Mouse (Mus musculus): Measurements from ENCODE around the gene Zswim1. TPM values are rescaled to one million over a fixed set of nuclear protein-coding genes. Genes with fewer than 3 reads are reported as not detected.

Gene Zswim1
- polyA plus RNA-seq (2012; ENCODE audit: insufficient read depth, insufficient read length, missing spikeins) = 4.1 and 5.3 TPM in 2 replicates

DNA sequence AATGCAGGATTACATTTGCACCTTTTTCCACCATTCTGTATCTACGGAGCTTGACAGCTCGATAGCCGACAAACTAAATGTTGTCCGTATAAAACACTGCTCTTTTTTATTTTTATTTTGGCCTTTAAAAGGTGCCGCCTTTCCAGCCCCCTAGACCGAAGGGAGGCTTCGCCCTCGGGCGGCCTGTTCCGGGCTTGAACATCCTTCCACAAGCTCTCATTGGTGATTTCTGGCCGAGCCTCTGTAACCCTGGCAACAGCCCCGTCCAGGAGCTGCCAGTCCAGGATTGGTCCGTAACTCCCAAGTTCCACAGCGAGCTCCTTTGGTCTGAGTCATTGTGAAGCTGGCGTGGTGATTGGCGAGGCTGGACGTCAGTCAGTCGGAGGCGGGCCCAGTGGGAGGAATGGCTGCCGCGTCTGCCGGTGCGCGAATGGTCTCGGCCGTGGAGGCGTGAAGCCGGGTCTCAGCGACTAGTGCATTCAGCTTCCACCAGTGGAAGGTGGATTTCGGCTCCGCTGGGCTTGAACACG, at the start of gene Zswim1:
Gene Zswim1, plus strand, starts transcription at position 51 of the 530 bp plus-strand sequence.
- Histone ChIP-seq H3K4me1 (ENCODE audit: control insufficient read depth, insufficient read depth, insufficient read length, low read length) (no peaks in the 10 kb centered on the region), H3K27ac (replicated peaks; ENCODE audit: low read depth, low read length) (peak within 1 kb of the TSS; percentile 62), H3K4me3 (ENCODE audit: insufficient read depth, low read depth, low read length) (peak within 1 kb of the TSS; percentile 79)

DNA sequence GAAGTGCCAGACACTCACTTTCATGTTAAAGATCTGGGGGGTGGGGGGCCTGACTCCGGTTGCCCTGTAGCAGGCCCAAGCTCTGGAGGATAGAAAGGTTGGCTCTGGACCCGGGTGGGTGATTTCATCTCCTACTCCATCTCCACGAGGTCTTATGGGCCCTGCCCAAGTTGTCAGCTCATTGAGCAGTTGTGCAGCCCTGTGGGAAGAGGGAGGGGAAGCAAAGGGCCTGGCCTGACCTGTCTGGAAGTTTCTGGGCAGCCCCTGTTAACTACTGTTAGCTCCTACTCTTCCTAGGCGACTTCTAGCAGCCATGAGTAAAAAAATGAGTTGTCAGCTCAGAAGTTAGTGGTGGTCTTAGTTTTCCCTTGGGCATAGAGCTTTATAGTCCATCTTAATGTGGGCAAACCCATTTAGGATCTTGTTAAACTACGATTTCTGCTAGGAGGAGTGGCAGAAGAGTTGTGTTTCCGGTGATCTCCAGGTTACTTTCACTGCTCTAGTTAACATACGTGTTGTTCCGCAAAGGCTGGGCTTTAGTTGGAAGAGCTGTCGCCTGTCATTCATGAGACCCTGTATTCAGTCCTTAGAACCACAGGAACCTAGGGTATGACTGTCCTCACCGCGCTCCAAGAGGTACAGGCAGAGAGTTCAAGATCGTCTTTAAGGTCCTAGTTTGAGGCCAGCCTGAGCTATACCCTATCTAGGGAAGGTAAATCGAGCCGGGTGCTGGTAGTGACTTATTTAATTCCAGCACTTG, 49.1 kb upstream of the Zswim1 start:
- H3K4me3 ChIP-seq (ENCODE audit: insufficient read depth, low read depth, low read length) = no peak overlapping the region
- H3K27ac ChIP-seq (replicated peaks; ENCODE audit: low read depth, low read length) = no peak overlapping the region
- no peaks in the 10 kb centered on the region for H3K4me1 ChIP-seq (ENCODE audit: control insufficient read depth, insufficient read depth, insufficient read length, low read length)

DNA sequence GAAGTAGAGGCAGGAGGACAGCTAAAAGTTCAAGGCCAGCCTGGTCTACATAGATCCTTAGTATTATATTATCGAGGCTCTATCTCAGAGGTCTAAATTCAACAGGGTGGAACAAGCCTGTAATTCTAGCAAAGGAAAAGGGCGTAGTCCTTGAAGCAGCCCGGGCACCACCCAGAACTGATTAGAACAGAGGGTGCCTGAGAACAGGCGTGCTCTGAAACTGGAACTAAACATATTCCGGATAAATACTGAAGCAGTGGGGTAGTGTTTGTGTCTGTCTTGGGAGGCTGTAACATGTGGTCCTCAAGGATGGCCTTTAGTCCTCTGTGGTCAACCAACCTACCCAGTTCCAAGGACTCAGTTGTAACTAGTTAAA, 48.5 kb upstream of the Zswim1 start:
- Histone ChIP-seq H3K27ac (replicated peaks; ENCODE audit: low read depth, low read length) (no peak overlapping the region), H3K4me1 (ENCODE audit: control insufficient read depth, insufficient read depth, insufficient read length, low read length) (0 out of 2 replicates have a peak, but pooled peaks cover under 1% of the 10 kb centered on the region), H3K4me3 (ENCODE audit: insufficient read depth, low read depth, low read length) (no peak overlapping the region)

DNA sequence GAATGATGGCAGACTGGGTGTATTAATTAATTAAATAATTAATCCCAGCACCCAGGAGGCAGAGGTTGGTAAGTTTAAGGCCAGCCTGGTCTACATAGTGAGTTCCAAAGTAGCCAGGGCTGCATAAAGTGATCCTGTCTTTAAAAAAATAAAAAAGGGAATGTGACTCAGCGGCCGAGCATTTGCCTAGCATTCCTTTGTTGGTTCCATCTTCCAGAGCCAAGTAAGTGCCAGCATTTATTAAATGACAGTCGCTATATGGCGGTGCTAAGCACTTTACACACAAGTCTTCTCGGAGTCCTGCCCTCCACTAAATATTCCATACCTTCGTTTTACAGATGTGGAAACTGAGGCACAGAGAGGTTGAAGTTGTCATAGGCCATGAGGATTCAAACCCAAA, 46.4 kb upstream of the Zswim1 start:
- Histone ChIP-seq H3K27ac (replicated peaks; ENCODE audit: low read depth, low read length) (no peak overlapping the region), H3K4me1 (ENCODE audit: control insufficient read depth, insufficient read depth, insufficient read length, low read length) (peaks cover 5% of the 10 kb centered on the region), H3K4me3 (ENCODE audit: insufficient read depth, low read depth, low read length) (no peak overlapping the region)

DNA sequence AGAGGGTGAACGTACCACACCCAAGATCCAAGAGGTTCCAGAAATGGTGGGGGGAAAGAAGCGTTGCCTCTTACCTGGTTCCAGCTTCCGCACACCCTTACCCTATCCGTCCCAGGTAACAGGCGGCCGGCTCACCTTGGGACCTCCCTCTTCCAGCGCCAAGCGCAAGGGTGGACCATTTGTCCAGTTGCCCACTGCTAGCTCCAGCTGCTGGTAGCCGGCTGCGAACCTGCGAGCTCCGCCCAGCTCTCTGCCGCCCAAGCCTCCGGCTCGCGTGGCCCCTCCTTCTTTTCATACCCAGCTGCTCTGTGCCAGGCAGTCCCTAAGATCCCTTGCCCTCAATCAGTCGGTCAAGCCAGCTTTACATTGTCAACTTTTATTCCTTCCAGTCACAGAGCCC, 45.7 kb upstream of the Zswim1 start:
- Histone ChIP-seq H3K27ac (replicated peaks; ENCODE audit: low read depth, low read length) (no peak overlapping the region), H3K4me3 (ENCODE audit: insufficient read depth, low read depth, low read length) (no peak overlapping the region), H3K4me1 (ENCODE audit: control insufficient read depth, insufficient read depth, insufficient read length, low read length) (peaks cover 5% of the 10 kb centered on the region)

DNA sequence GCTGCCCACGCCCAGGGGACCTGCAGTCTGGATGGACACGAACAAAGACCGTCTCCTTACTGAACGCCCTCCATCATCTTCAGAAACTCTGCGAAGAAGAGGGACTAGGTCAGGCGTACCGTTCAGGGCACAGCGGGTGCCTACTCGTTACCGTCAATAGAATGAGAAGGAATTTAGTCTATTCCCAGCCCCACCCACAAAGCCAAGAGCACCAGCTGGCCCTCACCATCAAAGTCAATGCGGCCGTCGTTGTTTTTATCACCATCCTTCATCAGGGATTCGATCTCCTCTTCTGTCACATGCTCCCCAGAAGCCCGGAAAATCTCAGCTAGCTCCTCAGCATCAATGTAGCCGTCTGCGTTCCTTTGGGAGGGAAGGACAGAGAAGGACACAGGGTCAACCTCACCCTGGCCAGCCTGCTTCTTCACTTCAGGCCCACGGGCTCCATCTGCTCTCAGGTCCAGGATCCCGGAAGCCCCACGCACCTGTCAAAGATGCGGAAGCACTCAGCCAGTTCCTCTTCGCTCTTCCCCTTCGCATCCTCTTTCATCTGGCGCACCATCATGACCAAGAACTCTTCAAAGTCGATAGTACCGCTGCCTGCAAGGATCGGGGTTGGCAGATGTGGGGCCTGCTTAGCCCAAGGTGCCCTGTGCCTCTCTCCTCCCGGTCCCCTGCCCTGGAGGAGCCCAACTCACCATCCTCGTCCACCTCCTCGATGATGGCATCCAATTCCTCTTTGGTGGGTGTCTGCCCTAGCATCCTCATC, 45.1 kb upstream of the Zswim1 start:
- Histone ChIP-seq H3K27ac (replicated peaks; ENCODE audit: low read depth, low read length) (no peak overlapping the region), H3K4me3 (ENCODE audit: insufficient read depth, low read depth, low read length) (no peak overlapping the region), H3K4me1 (ENCODE audit: control insufficient read depth, insufficient read depth, insufficient read length, low read length) (peaks cover 5% of the 10 kb centered on the region)

DNA sequence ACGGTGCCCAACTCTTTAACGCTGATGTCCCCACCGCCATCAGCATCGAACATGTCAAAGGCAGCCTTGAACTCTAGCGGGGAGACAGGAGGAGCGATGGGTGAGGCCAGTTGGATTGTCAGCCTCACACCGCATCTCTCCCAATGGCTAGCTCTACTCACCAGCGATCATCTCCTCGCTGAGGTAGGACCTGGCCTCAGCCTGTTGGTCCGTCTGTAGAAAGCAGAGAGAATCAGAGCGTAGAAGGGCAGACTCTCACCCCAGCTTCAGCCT, 44.5 kb upstream of the Zswim1 start:
- Histone ChIP-seq H3K4me1 (ENCODE audit: control insufficient read depth, insufficient read depth, insufficient read length, low read length) (peaks cover 5% of the 10 kb centered on the region), H3K27ac (replicated peaks; ENCODE audit: low read depth, low read length) (no peak overlapping the region), H3K4me3 (ENCODE audit: insufficient read depth, low read depth, low read length) (no peak overlapping the region)

DNA sequence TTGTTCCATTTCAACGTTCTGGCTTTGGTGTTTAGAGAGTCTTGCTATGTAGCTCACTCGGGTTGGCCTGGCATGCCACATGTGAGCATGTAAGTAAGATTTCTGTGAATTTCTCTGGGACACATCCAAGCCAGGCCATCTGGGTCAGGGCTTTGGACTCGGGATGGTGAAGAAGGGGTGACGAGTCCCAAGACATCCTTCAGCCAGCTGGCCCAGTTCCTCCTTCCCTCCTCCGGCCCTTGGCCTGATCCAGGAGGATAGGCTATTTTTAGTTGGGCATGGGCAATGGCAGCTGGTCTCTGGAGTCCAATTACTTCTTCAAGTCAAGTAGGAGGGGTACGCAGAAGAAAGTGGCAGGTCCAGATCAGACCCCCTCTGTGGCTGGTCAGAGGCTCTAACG, 43.7 kb upstream of the Zswim1 start:
- Histone ChIP-seq H3K27ac (replicated peaks; ENCODE audit: low read depth, low read length) (peak overlapping the region; percentile 18; the same call in 1 of the 2 replicates), H3K4me1 (ENCODE audit: control insufficient read depth, insufficient read depth, insufficient read length, low read length) (peaks cover 5% of the 10 kb centered on the region), H3K4me3 (ENCODE audit: insufficient read depth, low read depth, low read length) (no peak overlapping the region)

DNA sequence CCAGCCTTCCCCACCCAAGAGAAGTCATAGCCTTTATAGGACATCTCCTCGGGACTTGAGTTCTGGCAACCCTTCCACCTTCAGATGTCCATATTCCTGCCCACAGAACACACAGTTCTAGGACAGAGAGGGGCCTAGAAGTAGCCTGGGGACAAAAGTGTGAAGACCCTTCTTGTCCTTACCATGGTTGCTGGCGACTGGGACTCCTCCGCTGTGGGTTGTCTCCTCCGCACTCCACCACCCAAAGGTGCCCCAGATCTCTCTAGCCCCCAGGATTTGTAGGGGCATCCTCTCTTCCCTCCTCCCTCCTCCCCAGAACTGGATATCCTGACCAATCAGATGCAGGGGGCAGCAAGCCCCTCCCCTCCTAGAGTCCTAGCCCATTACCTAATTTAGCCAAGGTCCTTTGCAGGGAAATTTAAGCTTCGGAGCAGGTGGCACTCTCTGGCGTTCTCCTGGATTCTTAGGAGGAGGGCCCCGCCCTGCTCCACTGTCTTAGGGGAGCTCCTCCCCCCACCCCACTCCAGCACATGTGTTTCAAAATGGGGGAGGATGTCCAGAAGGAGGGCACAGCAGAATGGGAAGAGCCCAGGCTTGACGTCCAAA, 42.9 kb upstream of the Zswim1 start, which contains the start of gene Tnnc2:
Gene Tnnc2, minus strand, starts transcription at position 487 of the 606 bp plus-strand sequence.
- Histone ChIP-seq H3K4me3 (ENCODE audit: insufficient read depth, low read depth, low read length) (no peak within 1 kb of the TSS), H3K27ac (replicated peaks; ENCODE audit: low read depth, low read length) (no peak within 1 kb of the TSS), H3K4me1 (ENCODE audit: control insufficient read depth, insufficient read depth, insufficient read length, low read length) (peaks cover 5% of the 10 kb centered on the region)

DNA sequence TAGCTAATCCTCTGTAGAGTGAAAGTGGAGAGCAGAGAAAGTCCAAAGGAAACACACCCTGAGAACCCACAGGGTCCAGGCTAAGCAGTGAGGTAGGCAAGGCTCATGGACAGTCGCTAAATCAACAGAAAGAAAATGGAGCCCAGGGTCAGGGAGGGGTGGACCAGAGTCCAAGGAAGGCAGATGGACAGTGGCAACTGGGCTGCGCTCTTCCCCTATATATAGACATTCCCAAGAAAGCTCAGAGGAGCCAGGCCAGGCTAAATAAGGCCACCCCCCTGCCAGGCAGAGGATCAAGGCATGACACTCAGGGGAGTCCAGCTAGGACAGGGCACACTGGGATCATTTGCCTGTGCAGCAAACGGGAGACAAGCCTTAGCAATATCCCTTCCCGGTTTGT, 40.6 kb upstream of the Zswim1 start:
- H3K4me3 ChIP-seq (ENCODE audit: insufficient read depth, low read depth, low read length) = no peak overlapping the region
- H3K4me1 ChIP-seq (ENCODE audit: control insufficient read depth, insufficient read depth, insufficient read length, low read length) = peaks cover 11% of the 10 kb centered on the region
- no peak overlapping the region for H3K27ac ChIP-seq (replicated peaks; ENCODE audit: low read depth, low read length)

DNA sequence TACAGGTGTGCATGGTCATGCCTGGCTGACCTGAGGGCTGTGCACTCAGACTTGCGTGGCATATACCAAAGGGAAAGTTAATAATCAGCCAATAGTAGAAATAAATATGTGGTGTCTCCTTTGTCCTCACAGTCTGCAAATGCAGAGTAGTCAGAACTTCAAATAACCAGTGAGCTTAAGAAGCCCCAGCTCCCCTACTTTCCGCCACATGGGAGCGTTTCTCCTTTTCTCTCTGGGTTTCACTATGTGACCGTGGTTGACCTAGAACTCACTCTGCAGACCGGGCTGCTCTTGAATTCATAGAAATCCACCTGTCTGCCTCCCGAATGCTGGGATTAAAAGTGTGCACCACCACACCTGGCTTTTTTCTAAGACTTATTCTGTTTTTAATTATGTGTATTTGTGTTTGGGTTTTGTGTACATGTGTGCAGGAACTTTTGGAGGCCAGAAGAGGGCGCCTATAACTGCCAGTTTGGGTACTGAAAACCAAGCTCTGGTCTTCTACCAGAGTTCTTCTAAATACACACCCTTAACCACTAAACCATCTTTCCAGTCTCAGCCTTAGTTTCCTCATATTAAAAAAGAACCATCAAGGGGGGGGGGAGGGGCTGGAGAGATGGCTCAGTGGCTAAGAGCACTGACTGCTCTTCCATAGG, 38.4 kb upstream of the Zswim1 start:
- H3K4me1 ChIP-seq (ENCODE audit: control insufficient read depth, insufficient read depth, insufficient read length, low read length) = peaks cover 17% of the 10 kb centered on the region
- no peak overlapping the region for H3K27ac ChIP-seq (replicated peaks; ENCODE audit: low read depth, low read length)
- no peak overlapping the region for H3K4me3 ChIP-seq (ENCODE audit: insufficient read depth, low read depth, low read length)

DNA sequence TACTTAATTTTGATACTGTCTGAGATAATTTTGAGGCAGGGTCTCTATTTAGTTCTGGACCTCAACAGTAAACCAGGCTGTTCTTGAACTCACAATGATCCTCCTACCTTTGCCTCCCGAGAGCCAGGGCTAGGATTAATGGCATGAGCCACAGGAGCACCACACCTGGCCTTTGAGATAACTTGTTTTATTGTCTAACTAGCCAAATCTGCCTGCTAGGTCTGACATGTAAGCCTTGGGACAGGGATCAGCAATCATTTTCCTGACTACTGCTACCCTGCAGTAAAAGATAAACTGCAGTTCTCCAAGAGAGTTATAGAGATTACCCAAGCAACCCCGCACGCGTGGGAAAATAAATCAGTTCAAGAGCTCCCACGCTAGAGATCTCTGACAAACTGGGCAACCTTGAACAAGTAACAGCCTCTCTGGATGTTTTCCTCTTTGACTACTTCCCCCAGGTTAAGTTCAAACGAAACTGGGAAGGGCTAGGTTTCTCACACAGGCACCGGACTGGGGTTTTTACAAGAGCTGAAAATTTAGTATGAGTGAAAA, 37.5 kb upstream of the Zswim1 start:
- peak overlapping the region; percentile 69 for H3K27ac ChIP-seq (replicated peaks; ENCODE audit: low read depth, low read length)
- peaks cover 13% of the 10 kb centered on the region for H3K4me1 ChIP-seq (ENCODE audit: control insufficient read depth, insufficient read depth, insufficient read length, low read length)
- peak overlapping the region; percentile 72 for H3K4me3 ChIP-seq (ENCODE audit: insufficient read depth, low read depth, low read length)

DNA sequence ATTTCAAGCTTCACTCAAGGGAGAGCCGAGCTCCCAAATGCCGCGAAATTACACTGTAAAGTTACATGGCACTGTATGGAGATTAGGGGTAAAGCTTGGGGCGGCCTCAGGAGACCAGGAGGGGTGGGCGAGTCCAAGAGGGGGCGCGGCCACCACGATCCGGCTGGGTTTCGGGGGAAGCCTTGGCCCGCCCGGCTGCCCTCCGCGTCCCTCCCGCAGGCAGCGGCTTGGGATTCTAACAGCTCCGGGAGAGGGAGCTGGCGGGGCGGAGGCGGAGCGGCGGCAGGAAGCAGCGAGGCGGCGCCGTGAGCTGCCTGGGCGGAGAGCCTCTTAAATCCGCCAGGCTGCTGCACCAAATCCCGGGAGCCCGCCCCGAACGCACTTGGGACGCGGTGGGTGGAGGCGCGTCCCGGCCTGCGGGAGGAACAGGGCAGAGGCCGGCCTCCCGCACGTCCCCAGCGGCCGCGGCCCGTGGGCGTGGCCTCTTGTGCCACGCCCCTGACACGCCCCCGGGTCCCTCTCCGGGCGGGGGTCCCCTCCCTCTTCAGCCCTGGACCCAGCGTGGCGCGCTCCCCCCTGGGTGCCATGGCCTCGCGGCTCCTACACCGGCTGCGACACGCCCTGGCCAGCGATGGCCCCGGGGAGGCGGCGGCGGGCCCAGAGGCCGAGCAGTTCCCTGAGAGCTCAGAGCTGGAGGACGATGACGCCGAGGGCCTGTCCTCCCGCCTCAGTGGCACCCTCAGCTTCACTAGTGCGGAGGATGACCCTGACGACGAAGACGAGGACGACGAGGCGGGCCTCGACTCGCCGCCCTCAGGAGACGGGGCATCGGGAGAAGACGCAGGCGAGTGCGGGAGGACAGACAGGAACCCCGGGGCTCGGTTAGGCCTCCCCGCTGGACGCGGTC, 36.8 kb upstream of the Zswim1 start, which contains the start of gene Snx21:
Gene Snx21, plus strand, starts transcription at position 343 of the 907 bp plus-strand sequence.
- peak within 1 kb of the TSS; percentile 72 for H3K4me3 ChIP-seq (ENCODE audit: insufficient read depth, low read depth, low read length)
- H3K27ac ChIP-seq (replicated peaks; ENCODE audit: low read depth, low read length) = peak within 1 kb of the TSS; percentile 69
- H3K4me1 ChIP-seq (ENCODE audit: control insufficient read depth, insufficient read depth, insufficient read length, low read length) = peaks cover 13% of the 10 kb centered on the region

DNA sequence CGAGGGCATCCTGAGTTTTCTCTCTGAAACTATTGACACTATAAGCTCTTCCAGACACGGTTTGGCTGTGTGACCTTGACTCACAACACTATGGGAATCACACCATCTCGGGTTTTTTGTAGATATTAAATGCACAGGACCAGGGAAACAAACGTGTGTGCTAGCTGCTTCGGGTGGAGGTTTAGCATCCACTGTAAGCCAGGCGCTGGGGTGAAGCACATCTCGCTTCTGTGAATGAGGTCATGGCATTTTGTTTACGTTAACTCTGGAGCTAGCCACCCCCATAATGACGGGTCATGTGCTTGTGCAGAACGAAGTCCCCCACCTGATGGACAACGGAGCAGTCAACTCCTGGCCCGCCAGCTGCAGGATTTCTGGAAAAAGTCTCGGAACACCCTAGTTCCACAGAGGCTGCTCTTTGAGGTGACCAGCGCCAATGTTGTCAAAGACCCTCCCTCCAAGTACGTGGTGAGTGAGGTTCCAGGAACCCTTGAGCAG, 36.0 kb upstream of the Zswim1 start:
- Histone ChIP-seq H3K4me1 (ENCODE audit: control insufficient read depth, insufficient read depth, insufficient read length, low read length) (peaks cover 15% of the 10 kb centered on the region), H3K4me3 (ENCODE audit: insufficient read depth, low read depth, low read length) (peak overlapping the region; percentile 72), H3K27ac (replicated peaks; ENCODE audit: low read depth, low read length) (peak overlapping the region; percentile 52)
